Mouse (Mus musculus): ENCODE data around the gene Sucnr1. TPM values are rescaled to one million over a fixed set of nuclear protein-coding genes. Genes with fewer than 3 reads are reported as not detected.

Sucnr1 gene
- not detected in 2 replicates for polyA plus RNA-seq (2012; ENCODE audit: insufficient read depth, insufficient read length, missing spikeins)

DNA sequence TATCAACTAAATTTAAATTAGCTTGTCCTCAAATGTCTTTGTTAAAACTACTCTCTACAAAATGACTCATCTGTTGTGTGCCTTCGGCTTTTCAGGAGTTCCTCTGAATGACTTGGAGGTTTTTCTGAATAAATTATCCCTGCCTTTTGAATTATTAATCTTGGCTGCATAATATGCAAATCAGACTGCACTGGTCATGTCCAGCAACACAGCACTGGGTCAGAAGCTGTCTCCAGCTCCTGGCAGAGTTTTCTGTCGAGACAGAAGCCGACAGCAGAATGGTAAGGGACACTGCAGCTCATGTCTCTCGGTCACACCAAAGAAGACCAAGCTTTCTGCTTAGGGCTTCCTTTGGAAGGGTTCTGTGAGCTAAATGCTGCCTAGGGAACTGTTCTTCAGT is at the start of gene Sucnr1:
Gene Sucnr1 (plus strand): TSS at position 222 of the 400 bp plus-strand sequence.
- Histone ChIP-seq H3K4me1 (ENCODE audit: control insufficient read depth, insufficient read depth, low read length) (peaks cover 23% of the 10 kb centered on the region), H3K27ac (ENCODE audit: insufficient read depth, low read depth, low read length) (peak within 1 kb of the TSS; percentile 4), H3K4me3 (ENCODE audit: insufficient read depth, low read length) (no peak within 1 kb of the TSS)
- TF ChIP-seq CTCF (IDR thresholded peaks at IDR 0.05; ENCODE audit: low read depth, low read length) = no peak
- no peak for TF ChIP-seq POLR2A (IDR thresholded peaks at IDR 0.05; ENCODE audit: borderline replicate concordance, low read depth, low read length)

DNA sequence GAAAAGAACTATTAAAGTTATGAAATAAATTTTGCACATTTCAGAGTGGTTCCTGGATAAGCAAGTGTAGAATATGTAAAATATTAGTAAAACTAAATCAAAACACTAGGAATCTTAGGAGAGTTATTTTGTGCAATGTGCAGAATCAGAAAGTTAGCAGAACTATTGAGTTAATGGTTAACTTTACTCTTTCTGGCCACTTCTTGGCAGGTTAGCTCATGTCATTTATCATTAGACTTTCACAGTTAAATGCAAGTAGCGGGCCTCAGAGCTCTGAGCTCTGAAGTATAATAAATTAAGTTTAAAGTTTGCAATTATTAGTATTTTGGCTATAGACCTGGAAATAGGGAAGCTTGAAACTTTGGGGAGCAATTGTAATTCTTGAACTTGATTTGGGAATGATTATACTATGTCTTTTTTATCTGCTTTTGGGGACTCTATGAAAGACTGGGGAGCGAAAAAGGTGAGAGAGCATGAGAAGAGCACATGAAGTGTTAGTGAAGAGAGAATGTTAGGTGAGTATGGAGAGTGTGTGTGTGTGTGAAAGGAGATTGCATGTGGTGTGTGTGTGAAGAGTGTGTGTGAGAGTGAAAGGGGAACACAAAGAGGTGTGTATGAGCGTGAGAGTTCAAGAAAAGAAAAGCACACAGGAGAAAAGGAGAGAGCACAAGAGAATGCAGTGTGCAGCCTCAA is 35.3 kb upstream of the Sucnr1 start:
- H3K4me3 ChIP-seq (ENCODE audit: insufficient read depth, low read length) = no peak overlapping the region
- TF ChIP-seq POLR2A (IDR thresholded peaks at IDR 0.05; ENCODE audit: borderline replicate concordance, low read depth, low read length) = no peak
- TF ChIP-seq CTCF (IDR thresholded peaks at IDR 0.05; ENCODE audit: low read depth, low read length) = no peak
- no peak overlapping the region for H3K27ac ChIP-seq (ENCODE audit: insufficient read depth, low read depth, low read length)
- H3K4me1 ChIP-seq (ENCODE audit: control insufficient read depth, insufficient read depth, low read length) = no peaks in the 10 kb centered on the region

DNA sequence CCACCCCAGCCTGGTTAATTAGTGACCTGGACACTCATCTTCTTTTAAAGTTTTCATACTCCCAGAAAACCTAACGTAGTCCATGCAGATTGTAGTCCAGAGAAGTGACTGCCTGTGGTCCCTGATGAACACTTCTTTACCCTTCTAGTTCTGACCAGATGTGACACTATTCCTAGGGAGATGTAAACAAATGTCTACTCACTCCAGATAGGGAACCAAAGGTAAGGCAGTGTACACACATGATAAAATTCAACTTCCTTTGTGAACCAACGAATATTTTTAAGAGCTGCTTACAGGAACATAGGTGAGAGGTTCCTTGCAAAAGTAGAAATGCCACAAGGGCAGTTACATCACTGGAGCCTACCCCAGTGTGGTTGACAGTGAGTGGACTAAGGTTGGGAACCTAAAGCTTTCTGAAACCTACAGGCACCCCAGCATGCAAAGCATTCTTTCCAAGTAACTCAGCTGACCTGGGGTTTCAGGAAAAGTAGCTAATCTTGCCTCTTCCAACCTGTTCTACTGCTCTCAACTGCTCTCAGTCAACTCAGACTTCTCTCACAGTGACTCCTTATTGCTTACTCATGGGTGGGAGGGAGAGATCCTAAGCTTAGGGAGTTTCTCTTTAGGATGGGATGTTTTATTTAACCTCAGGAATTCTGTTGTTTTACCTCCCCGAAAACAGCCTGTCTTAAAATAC is 28.3 kb upstream of the Sucnr1 start:
- no peak overlapping the region for H3K4me3 ChIP-seq (ENCODE audit: insufficient read depth, low read length)
- TF ChIP-seq CTCF (IDR thresholded peaks at IDR 0.05; ENCODE audit: low read depth, low read length) (no peak), POLR2A (IDR thresholded peaks at IDR 0.05; ENCODE audit: borderline replicate concordance, low read depth, low read length) (no peak)
- H3K27ac ChIP-seq (ENCODE audit: insufficient read depth, low read depth, low read length) = no peak overlapping the region
- no peaks in the 10 kb centered on the region for H3K4me1 ChIP-seq (ENCODE audit: control insufficient read depth, insufficient read depth, low read length)

DNA sequence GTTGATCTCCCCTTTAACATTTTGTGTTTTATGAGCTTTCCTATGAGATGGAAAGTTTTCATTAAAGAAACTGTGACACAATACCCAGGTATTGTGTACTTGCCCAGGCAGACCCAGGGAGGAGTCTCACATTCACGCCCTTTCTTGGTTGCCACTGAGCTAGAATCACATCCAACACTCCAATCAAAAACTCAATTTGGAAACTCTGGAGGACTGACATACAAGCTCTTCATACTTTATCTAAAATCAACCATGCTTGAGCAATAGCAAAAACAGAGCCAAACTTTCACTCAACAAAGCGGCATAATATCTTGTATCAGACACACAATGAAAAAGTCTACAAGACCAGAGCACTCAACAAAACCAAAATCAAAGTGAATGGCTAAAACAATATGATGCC is 27.7 kb upstream of the Sucnr1 start:
- TF ChIP-seq CTCF (IDR thresholded peaks at IDR 0.05; ENCODE audit: low read depth, low read length) = no peak
- no peak for TF ChIP-seq POLR2A (IDR thresholded peaks at IDR 0.05; ENCODE audit: borderline replicate concordance, low read depth, low read length)
- H3K4me1 ChIP-seq (ENCODE audit: control insufficient read depth, insufficient read depth, low read length) = no peaks in the 10 kb centered on the region

DNA sequence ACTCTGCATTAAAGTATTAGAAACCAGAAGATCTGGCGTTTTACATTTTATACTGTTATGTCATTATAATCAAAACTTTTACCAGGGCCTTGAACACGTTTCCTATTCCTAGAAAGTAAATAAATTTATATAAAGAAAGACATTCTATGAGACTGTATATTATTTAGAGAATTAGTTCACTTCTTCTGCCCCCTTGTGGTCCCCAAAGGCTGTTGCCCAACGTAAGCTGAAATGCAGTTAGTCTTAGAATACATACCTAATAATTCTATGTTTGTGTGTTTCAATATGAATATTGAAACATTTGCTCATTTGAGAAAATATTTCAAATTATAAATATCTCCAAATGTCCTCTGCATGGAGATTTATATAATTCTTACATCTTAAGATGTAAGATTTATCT is 25.2 kb upstream of the Sucnr1 start:
- H3K4me3 ChIP-seq (ENCODE audit: insufficient read depth, low read length) = no peak overlapping the region
- peaks cover 8% of the 10 kb centered on the region for H3K4me1 ChIP-seq (ENCODE audit: control insufficient read depth, insufficient read depth, low read length)
- TF ChIP-seq CTCF (IDR thresholded peaks at IDR 0.05; ENCODE audit: low read depth, low read length) (no peak), POLR2A (IDR thresholded peaks at IDR 0.05; ENCODE audit: borderline replicate concordance, low read depth, low read length) (no peak)
- no peak overlapping the region for H3K27ac ChIP-seq (ENCODE audit: insufficient read depth, low read depth, low read length)

More for the DNA sequence above, 27.7 kb upstream of the Sucnr1 start:
- Histone ChIP-seq H3K4me3 (ENCODE audit: insufficient read depth, low read length) (no peak overlapping the region), H3K27ac (ENCODE audit: insufficient read depth, low read depth, low read length) (no peak overlapping the region)

DNA sequence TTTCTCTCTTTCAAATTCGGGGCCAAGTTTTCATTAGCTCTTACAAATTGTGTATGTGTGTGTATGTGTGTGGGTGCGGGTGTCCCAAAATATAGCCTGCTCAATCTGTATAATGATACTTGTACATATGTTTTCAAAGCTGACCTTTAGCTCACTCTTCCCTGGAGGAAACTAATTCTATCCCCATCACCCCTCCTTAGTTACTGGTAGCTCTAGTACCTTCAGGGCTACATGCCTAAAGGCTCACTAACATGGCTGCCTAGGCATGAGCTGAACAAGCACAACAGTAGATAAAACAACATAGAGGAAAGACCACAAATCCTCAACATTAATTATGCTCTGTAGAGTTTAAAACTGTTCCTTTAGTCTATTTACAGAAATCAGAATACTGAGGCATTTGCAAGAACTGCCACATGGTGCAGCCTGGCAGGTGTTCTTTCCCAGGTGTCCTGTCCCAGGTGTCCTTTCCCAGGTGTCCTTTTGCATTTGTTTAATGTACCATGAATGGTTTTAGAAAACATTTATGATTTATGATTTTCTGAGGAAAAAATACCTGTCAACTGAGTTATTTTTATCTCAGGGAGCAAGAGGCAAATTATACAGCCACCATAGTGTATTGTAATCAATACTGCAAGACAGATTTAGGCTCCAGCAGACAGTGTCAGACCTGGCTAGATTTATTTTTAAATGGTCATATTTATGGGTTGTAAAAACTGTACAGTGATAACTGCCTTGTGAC is 24.4 kb upstream of the Sucnr1 start:
- Histone ChIP-seq H3K4me1 (ENCODE audit: control insufficient read depth, insufficient read depth, low read length) (peaks cover 8% of the 10 kb centered on the region), H3K27ac (ENCODE audit: insufficient read depth, low read depth, low read length) (no peak overlapping the region), H3K4me3 (ENCODE audit: insufficient read depth, low read length) (no peak overlapping the region)
- TF ChIP-seq CTCF (IDR thresholded peaks at IDR 0.05; ENCODE audit: low read depth, low read length) = no peak
- no peak for TF ChIP-seq POLR2A (IDR thresholded peaks at IDR 0.05; ENCODE audit: borderline replicate concordance, low read depth, low read length)

DNA sequence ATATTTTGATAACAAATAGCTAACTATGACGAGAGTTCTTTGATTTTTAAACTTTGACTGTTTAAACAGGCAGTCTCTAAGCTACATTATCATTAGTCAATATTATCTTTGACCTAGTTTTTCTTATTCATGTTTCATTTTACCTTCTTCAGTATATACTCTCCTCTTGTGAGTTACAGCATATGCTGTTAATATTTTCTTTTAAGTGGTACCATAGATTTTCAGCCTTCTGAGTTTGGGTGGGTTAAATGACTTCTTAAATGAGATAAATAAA is 23.9 kb upstream of the Sucnr1 start:
- Histone ChIP-seq H3K4me1 (ENCODE audit: control insufficient read depth, insufficient read depth, low read length) (peaks cover 8% of the 10 kb centered on the region), H3K27ac (ENCODE audit: insufficient read depth, low read depth, low read length) (no peak overlapping the region), H3K4me3 (ENCODE audit: insufficient read depth, low read length) (no peak overlapping the region)
- TF ChIP-seq POLR2A (IDR thresholded peaks at IDR 0.05; ENCODE audit: borderline replicate concordance, low read depth, low read length) (no peak), CTCF (IDR thresholded peaks at IDR 0.05; ENCODE audit: low read depth, low read length) (no peak)

DNA sequence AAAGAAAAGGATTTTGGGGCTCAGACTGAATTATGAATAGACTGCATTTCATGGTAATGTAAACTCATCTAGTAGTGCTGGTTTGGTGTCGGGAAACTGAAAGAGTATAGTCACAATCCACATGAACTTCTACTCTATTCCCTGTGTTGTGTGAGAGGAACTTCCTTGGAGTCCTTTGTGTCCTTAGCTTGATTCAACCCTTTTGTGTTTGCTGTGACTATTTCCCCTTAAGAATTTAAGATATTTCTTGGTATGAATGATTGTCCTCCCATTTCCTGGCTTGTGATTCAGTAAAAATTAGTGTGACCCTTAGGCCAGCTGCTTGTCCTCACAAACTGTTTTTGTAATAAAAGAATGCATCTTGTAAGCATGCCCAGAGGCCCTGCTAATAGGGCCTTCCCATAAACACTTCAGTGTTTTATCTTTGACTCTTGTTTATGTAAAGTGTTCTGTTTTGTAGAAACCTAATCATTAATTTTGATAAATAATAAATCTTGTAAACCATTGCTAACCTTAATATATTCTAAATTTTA is 2.7 kb upstream of the Sucnr1 start:
- no peak for TF ChIP-seq POLR2A (IDR thresholded peaks at IDR 0.05; ENCODE audit: borderline replicate concordance, low read depth, low read length)
- no peak for TF ChIP-seq CTCF (IDR thresholded peaks at IDR 0.05; ENCODE audit: low read depth, low read length)
- Histone ChIP-seq H3K4me1 (ENCODE audit: control insufficient read depth, insufficient read depth, low read length) (peaks cover 23% of the 10 kb centered on the region), H3K27ac (ENCODE audit: insufficient read depth, low read depth, low read length) (no peak overlapping the region), H3K4me3 (ENCODE audit: insufficient read depth, low read length) (no peak overlapping the region)

DNA sequence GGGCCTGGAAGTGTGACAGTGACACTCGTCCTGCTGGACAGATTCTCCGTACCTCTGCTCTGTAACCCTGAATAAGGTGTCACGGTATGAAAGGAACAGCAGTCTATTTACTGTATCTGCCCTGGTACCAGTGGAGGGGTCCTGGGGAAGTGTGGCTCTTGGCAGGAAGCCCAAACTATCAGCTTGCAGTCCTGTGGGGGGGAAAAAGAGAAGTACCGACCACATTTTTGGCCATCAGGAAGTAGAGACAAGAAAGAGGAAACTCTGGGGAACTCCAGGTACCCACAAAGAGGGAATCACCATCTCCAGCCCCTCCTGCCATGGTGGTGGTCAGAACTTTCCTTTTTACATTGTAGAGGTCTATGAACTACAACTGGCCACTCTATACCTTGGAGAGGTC is 1.1 kb upstream of the Sucnr1 start:
- no peak for TF ChIP-seq CTCF (IDR thresholded peaks at IDR 0.05; ENCODE audit: low read depth, low read length)
- no peak for TF ChIP-seq POLR2A (IDR thresholded peaks at IDR 0.05; ENCODE audit: borderline replicate concordance, low read depth, low read length)
- H3K4me1 ChIP-seq (ENCODE audit: control insufficient read depth, insufficient read depth, low read length) = peaks cover 23% of the 10 kb centered on the region
- H3K4me3 ChIP-seq (ENCODE audit: insufficient read depth, low read length) = no peak overlapping the region
- peak overlapping the region; percentile 58 for H3K27ac ChIP-seq (ENCODE audit: insufficient read depth, low read depth, low read length)
